Mouse (Mus musculus): ENCODE measurements around the gene Hs3st2.

DNA sequence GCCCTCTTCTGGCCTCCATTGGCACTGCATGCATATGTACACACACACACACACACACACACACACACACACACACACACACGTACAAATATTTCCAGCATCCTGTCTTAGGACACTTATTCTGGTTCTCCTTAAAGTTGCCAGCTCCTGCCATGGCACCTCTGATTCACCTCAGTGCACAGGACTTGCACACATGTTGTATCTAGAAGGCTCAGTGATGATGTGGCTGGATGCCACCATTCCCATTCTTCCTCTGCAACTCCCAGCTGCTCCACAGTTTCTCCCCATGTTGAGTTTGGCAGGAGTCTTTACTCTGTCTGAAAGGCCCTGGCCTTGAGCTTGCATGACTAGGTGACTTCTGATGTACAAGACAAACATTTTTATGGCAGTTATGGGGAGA is 65.1 kb downstream of the Hs3st2 start:
- TF ChIP-seq CTCF (IDR thresholded peaks at IDR 0.05; ENCODE audit: borderline replicate concordance, extremely low read depth, insufficient read depth, insufficient read length) = no peak
- no peak for TF ChIP-seq POLR2A (IDR thresholded peaks at IDR 0.05; ENCODE audit: borderline replicate concordance, extremely low read depth, insufficient read depth, insufficient read length, poor library complexity, severe bottlenecking)

Data from brain, embryonic 14.5 days (tissue).